Mouse (Mus musculus) embryonic stem cell, embryonic (primary cell): ENCODE results near the gene Krt19.

Experiments used
- CTCF ChIA-PET, 4 experiments: fragments of 300-600 bp in 2 of 4; fragments of 350-600 bp in 2 of 4; sonication (Branson Sonifier 250); formaldehyde crosslinking; loops; one replicate each; lab custom pipeline; 2022; ENCODE audit warnings: inconsistent platforms in 2 of 4; lab: Charles Lee
- POLR2A ChIA-PET, 4 experiments: fragments of 300-600 bp in 2 of 4; fragments of 350-600 bp in 2 of 4; sonication (Branson Sonifier 250); formaldehyde crosslinking; loops; one replicate each; lab custom pipeline; 2022; ENCODE audit warnings: antibody characterized with exemption in 4 of 4, inconsistent platforms in 1 of 4; lab: Charles Lee

Gene Krt19

DNA sequence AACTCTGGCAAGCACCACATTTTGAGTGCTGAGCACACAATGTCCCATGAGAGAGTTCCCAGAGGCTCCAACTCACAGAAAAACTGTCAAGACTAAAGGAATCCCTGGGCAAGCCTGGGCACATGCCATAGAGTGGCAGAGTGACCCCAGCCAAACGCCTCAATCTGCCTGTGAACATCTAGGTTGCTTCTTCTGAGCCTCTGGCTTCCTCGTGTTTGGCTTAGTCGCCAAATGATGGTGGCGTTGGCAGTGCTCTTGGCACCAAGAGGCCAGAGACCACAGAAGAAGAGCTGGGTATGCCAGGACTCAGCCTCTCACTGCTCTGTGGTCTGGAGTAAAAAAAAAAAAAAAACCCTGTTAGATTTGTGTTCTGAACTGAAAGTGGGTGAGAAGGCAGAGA lies 48.1 kb downstream of the Krt19 start:
- POLR2A ChIA-PET = no interaction called here
- CTCF ChIA-PET = no interaction called here

GRCm38 (mm10) chr11:100097819-100098218 lies 50.6 kb downstream of the Krt19 start:
- ChIA-PET POLR2A (no interaction called here), CTCF (interaction anchor here in 2 of 4 experiments (0.6 to 1.0 kb wide), 2 partner anchors 71 to 142 kb away, joined by 3 read pairs; no protein-coding TSS in a partner anchor)

DNA sequence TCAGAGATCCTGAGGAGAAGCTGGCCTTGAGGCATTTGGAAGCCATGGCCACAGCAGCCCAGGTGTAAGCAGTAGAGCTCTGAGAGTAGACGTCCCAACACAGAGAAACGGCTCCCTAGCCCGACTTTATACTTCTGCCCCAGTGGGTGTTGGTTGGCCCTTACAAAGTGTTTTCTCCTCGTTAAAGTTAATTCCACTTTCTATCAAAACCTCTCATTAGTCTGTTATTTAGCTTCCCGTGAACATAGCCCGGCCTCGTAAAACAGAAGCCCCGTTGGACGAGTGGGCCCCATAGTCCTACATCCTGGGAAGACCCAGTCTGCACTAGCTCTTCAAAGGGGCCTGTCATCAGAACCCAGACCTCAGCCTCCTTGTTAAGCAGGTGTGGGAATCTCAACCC lies 52.3 kb downstream of the Krt19 start, which contains the start of gene Krt35:
Gene Krt35 (minus strand): TSS at position 101 of the 400 bp plus-strand sequence.
- ChIA-PET POLR2A (interaction anchor here in 1 of 4 experiments (1.9 kb wide), 1 partner anchor 224 kb away, joined by 7 read pairs; the partner anchor contains the start of gene Eif1), CTCF (interaction anchor here in 2 of 4 experiments (0.6 to 1.0 kb wide), 2 partner anchors 29 to 73 kb away, joined by 3 to 10 read pairs; no protein-coding TSS in a partner anchor)
